Mouse (Mus musculus) embryonic fibroblast, embryonic 13.5 days (primary cell): ENCODE measurements at regions not wholly inside any gene's neighbourhood (a gene's known extent, or its start where the extent isn't known, plus 50 kb on each side); places are given as distances from the start of the nearest gene placed in this dataset.

Experiments used
- CTCF ChIP-seq: IDR thresholded peaks from 2 replicates; pipeline ENCODE4 v1.5.1; 2011; ENCODE audit warnings: mild to moderate bottlenecking, control low read depth, low read length, moderate library complexity, borderline replicate concordance; ENCODE audit not compliant: insufficient read depth
- POLR2A ChIP-seq: IDR thresholded peaks from 2 replicates; pipeline ENCODE4 v1.6.1; 2011; ENCODE audit warnings: low read depth, mild to moderate bottlenecking, control low read depth, low read length, moderate library complexity

DNA sequence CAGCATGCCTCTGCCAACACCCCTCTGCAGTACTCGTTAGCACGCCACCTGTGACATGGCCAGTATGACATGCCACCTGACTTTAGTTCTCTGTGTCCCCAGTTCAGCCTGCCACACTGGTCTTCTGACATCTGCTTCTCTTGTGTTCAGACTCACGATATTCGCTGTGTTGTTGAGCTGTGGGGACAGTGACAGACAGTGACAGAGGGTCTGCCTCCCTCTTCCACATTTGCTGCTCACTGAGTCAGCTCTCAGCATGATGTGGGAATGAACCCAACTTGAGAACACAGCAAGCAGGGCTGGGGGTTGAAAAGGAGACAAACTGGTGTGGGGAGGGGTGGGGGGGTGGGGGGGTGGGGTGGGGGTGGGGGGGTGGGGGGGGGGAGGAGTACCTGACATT lies 91.0 kb downstream of the Fam43a start:
- TF ChIP-seq CTCF (no peak), POLR2A (no peak)
